Mouse (Mus musculus): Measurements from ENCODE around the gene Hoxd4.

Hoxd4 gene

DNA sequence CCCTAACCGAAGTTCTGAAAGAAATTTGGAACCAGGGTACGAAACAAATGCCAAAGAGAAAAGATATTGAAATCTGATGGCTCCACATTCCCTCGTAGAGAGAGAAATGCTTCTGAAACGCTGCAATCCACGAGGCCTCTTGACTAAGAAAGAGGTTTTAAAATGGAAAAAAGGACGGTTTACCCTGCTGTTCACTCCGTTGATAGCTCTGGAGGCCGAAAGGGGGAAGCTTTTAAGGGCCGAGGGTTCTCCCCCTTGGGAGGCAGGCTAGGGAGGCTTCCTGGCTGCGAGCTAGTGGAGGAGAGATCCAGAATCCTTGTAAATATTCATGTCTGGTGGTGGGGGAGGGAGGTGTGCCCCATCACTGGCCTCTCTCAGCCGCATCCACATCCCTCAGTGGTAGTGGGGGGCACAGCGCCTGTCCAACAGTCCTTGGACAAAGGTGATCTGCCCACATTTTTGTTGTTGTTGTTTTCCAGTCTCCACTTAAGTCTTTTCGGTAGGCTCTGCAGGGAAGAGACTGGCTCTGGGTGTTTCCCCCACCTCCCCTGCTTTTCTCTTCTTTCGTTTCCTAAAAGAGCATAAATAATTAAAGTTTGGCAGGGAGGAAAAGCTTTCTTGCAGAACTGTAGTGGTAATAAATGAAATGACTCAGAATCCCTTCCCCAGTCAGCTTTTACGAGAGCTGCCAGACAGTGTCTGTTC, 32.7 kb upstream of the Hoxd4 start, which contains the start of gene Hoxd11:
Gene Hoxd11, plus strand, starts transcription at position 667 of the 705 bp plus-strand sequence.
- peak; percentile 46 for DNase-seq (ENCODE audit: low read depth, low spot score)

DNA sequence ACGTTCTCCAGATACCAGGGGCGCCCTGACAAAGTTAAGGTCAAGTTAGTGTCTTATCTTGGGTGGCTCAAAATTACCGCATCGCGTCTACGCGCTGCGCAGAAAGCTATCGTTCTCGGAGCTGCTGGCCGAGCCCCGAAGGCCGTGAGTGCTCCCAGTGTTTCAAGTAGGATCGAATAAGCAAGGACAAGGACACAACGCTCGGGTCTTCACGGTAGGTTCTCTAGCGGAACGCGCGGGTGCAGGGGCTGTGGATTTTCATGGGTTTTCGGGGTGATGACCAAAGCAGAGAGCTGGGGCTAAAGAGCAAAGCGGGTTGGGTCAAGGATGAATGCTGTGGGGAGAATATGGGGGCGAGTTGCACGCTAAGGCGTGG, 32.1 kb upstream of the Hoxd4 start:
- DNase-seq (ENCODE audit: low read depth, low spot score) = peak; percentile 55

DNA sequence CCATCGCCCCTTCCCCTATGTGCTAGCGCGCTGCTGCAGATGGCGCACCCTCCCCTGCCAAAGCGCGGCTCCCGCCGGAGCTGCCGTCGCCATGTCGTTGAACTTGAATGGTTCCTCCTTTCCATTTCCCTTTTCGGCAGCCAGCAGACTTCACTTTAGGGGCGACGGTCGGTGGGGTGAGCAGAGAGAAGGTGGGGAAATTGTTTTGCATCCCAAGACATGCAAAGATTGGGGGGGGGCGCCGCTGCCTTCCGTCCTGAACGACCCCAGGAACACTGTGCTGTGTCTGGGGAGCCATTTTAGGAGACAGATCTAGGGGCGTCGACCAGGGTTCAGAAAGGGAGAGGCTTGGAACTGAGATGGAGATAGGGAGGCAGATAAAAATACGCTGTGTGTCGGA, 31.7 kb upstream of the Hoxd4 start:
- peak; percentile 66 for DNase-seq (ENCODE audit: low read depth, low spot score)

DNA sequence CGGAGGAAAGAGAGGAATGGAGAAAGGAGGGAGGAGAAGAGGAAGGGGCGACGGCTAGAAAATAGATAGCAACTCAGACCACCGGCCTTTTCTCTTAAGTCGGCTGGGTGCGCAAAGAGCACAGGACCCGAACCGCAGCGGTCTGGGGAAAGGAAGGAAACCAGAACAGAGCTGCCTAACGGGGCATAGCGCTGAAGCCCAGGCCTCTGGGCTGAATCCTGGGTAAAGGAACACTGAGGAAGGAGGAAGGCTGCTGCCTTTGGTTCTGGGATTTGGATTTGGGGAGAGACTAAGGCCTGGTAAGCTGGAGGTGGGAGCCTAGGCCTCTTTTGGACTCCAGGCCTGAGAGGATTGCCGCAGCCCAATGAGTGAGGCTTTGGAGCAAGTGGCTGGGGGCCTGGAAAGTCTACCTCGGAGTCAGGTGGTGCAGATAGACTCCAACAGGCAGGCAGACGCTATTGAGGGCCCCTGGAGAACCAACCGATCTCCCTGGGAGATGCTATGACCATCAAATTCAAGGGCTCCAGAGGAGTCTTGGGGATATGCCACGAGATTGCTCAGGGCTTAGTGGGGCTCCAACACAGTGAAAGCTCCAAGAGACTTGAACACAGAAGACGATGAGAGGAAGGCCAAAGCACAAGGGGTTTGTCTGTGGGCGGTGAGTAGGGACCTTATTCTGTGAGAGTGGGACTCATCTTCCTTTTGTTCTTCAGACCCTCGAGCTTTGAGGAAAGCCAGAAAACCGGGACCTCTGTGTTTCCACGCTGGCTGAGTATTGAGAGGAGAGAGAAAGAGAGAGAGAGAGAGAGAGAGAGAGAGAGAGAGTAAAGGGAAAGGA, 30.9 kb upstream of the Hoxd4 start:
- peak; percentile 56 for DNase-seq (ENCODE audit: low read depth, low spot score)

DNA sequence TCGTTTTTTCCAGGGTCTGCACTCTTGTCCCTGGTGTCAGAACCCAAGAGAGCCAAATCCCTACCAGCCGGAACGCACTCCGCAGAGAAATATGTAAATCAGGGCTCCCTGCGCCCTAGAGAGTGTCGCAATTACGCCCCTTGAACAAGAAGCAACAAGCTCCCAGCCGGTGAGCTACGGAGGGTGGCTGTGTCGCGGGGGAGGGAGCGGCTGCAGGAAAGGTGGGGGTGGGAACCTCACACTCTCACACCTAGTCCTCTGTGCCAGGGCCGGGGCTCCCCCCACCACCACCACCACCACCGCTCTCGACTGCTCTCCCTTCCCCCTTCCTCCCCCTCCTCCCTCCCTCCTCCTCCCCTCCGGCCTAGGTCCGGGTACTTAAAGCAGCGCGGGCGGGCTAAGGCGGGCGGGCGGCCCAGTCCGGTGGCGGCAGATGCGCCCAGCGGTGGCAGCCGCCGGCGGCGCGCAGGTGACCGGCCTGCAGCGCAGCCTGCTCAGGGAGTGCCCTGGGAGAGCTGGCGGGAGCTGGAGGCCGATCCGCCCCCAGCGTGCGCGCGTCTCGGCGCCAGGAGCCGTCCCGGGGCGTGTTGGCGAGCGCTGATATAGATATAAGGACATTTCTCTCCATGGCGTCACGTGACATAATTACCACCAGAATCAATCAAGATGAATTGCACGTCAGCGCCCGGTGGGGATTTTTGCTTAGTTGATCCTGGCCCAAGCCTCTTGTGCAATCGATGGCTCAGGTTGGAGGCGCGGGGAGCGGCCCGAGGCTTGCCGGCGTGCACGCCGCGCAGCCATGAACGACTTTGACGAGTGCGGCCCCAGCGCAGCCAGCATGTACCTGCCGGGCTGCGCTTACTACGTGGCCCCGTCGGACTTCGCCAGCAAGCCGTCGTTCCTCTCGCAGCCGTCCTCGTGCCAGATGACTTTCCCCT, 29.9 kb upstream of the Hoxd4 start:
- DNase-seq (ENCODE audit: low read depth, low spot score) = peak; percentile 80

DNA sequence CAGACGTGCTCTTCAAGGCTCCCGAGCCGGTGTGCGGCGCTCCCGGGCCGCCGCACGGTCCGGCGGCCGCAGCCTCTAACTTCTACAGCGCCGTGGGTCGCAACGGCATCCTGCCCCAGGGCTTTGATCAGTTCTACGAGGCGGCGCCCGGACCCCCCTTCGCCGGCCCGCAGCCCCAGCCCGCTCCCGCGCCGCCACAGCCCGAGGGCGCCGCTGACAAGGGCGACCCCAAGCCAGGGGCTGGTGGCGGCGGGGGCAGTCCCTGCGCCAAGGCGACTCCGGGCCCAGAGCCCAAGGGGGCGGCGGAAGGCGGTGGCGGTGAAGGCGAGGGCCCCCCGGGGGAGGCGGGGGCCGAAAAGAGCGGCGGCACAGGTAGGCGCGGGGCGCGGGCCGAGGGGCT, 28.9 kb upstream of the Hoxd4 start:
- peak; percentile 47 for DNase-seq (ENCODE audit: low read depth, low spot score)

DNA sequence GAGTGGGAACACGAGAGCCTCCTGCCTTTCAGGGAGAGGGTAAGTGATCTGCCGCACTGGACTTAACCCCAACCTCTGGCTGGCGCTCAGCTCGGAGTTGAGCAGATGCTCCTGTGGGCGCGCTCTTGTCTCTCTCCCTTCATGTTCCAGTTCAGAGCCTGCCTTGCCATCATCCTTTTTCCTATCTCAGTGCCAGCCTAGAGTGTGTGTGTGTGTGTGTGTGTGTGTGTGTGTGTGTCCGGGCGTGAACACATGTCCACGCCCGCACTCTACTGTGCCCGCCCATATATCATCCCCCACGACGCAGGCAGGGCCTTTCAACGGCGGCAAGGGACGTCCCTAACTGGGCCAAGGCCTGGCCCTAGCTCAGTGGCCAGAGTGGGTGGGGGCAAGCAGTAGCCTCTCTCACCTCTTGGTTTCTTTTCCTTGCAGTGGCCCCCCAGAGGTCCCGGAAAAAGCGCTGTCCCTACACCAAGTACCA, 28.2 kb upstream of the Hoxd4 start:
- peak; percentile 71 for DNase-seq (ENCODE audit: low read depth, low spot score)

DNA sequence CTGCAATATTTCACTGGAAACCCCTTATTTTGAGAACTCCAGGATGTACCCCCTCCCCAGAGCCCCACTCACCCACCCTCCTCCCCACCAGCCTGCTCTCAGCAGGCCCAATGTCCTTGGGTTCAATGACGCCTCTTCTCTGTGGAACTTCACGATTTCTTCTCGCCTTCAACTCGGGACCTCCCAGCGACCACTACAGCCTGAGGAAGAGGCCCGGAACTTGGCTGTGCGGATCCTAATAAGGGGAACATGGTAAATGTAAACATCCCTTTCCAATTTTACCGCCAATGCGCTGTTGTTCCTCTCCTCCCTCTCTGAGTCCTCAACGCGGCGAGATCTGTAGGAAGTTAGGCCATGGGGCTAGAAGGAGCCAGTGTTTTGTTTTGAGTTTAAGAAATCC, 27.6 kb upstream of the Hoxd4 start:
- DNase-seq (ENCODE audit: low read depth, low spot score) = no peak

DNA sequence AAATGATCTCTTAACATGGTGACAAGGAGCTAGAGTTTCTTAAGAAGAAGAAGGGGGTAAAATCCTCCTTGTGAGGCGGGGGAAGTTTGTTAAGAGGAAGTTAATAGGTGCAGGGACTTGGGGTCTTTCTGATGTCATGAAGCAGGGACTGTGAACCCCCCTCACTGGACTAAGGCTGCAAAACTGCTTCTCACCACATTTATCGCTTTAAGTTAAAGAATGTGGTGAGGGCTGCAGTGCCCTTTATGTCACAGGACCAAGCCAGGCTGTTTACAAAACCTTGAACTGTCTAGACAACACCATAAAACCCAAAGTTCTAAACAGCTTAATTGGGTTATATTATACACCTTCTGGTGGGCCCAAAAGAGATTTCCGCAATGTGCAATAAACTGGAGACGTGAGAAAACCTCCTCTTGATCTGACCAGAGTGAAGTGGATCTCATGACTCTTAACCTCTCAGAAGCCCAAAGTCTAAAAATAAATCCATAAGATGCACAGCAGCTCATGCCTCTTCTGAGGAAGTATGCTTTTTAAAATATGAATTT, 26.6 kb upstream of the Hoxd4 start:
- DNase-seq (ENCODE audit: low read depth, low spot score) = no peak

DNA sequence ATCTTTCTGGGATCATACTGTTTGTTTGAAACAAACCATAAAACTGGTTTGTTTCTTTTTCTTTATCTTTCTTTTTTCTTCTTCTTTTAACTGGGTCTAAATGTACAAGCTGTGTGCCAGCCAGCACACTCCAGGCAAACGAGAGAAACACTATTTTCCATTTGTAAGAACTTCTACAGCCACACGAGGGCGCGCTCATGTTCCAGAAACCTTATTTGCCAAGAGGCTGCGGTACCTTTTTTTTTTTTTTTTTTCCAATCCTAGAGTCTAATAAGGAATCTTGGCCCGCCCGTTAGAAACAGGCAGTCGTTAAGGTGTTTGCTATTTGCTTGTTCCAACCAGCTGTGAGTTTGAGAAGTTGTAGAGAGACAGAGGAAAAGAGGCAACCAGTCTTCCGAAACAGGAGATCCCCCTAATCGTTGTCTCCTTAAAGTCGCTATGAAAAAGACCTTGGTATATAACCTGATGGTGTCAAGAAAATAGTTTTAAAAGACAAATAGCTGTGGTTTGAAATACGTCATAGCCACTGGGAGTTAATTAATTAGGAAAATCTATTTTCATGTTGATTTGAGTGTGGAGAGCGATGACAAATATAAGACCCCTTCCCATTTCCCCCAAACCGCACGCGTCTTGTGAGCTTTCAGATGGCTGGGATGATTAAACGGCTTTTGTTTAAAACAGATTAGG, 25.3 kb upstream of the Hoxd4 start:
- peak; percentile 90 for DNase-seq (ENCODE audit: low read depth, low spot score)

DNA sequence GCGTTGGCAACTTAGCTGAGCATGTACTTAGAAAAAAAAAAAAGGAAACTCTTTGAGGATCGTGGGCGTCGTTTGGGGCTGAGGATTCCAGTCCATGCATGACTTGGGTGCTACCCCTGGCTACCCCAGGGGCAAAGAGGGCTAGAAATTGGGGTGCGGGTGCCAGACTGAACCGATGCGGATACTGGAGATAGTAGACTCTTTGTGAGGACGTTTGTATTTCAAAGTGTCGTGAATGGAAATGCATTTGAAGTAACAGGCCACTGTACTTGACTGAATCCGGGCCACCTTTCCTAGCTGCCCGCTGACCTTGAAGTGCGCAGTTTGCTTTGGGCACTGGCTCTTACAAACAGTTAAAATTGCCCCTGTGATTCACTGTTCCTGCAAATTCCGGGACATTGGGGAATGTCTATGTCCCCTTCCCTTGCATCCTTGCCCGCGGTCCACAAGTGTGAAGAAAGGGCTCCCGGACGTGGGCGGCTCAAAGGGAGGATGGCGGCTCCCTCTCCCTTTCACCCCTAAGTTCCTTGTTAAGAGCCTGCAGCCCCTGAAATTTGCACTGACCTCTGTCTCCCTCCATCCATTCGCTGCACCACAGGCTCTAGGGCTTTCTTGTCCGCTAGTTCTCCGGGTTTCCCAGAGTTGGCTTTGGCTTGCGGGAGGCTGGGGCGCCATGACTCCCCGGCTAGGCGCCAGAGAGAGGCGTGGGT, 24.6 kb upstream of the Hoxd4 start:
- DNase-seq (ENCODE audit: low read depth, low spot score) = peak; percentile 35

DNA sequence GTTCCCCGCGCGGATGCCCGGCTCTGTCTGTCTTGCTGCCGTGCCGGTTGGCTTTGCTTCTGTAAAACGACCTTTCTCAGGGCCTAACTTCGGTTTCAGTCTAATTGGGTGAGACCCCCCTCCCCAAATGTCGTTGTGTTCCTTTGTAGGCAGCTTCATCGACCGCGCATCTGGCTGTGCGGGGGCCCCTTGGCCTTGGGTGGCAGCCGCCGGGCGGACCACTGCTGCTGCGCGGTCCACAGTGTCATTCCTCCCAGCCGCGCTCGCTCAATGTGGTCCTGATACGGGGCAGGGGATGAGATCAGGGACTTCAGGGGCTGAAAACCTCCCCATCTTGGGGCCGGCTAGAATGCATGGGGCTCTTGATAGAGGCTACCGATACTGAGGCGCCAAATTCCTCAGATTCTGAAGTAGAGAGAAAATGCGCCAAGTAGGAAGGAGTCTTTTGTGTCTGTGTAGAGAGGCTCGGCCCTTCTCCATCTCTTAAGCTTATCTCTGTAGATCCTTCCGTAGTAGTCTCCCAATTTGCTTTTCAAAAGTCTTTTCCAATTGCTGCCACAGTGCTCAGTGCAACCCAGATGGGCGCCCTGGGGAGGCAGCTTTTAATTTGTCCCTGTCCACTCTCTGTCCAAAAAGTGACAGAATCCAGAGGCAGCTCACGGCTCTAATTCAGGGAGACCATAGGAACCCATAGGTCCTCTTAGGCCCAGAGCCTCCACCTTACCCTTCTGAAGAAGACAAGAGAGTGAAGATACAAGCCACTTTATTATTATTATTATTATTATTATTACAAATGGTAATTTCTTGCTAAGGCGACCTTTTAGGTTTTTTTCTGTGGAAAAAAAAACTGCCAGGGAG, 23.8 kb upstream of the Hoxd4 start:
- peak; percentile 51 for DNase-seq (ENCODE audit: low read depth, low spot score)

DNA sequence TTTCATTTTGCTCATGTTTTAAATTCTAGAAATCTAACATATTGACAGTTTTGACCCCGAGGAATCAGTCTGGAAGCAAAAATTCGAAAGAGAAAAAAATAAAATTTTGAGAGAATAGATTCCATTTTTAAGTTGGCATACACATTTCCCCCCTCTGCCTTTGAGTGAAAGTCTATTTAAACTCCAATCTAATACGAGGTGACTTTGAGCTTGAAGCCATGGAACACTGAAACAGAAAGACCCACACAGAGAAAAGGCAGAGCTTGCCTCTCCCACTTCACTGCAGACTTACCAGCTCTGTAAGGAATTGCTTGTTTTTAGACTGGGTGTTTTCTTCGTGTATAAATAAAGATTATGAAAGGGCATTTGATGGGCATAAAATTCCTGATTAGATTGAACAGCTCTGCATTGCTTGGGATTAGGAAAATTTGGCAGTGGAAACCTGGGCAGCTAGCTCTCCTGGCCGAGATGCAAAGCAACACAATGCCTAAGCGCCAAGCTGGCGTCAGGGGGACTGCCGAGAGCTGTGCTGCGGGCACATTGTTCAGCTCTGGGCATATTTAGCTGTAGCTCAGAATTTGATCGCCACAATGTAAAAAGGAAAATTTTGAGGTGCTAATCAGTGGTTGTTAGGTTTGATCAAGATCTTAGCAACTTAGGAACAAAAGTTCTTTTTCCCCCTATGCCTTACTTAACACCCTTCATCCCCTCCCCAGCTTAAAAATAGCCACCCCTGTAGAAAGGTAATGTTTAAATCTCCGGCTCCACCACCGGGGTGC, 22.7 kb upstream of the Hoxd4 start:
- DNase-seq (ENCODE audit: low read depth, low spot score) = no peak

DNA sequence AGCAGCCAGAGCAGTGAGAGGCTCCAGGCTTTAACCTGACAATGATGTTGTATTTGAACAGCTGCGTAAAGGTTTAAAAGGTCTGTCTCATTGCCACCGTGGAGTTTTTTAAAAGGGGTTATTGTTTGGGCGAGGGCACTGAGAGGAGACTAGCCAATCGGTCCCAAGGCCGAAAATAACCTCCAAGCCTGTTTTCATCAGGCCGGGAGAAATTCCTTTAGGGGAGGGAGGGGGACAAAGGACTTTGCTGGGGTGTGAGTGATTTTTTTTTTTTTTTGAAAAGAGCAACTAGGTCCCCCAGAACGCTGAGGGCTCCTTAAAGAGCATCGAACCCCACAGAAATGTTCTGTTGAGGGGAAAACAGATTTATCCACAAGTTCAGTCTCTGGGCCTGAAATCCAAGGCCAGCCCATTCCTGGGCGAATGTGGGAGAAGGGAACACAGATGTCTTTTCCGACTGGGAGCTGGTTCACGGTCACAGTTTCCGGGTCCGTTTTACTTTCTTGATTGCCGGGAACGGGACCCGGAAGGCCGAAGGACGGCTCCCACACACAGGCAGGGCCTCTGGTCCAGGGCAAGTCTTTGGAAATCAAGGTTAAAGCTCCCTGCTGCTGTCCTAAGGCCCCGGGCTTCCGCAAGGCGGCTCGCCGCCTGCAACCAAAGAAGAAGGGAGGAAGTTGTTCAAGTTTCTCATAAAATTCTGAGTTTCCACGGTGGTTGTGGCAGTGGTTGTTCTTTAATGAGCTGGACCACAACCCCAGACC, 22.0 kb upstream of the Hoxd4 start:
- DNase-seq (ENCODE audit: low read depth, low spot score) = peak; percentile 41

DNA sequence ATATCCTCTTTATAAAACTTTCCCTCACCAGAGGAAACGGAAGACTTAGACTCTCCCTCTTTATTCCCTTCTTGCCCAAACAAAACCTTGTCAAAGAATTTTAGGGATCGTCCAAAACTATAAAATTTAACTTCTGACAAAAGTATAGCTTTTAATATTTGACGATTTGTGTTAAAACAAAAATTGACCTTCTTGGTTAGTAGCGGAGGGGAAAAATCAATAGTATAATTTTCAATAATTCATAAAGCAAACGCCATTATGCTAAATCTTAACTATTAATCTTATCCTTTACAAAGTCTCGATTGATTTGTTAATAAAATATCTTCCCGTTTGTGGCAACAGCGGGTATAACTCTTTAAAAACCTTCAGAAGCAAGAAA, 21.4 kb upstream of the Hoxd4 start:
- no peak for DNase-seq (ENCODE audit: low read depth, low spot score)

DNA sequence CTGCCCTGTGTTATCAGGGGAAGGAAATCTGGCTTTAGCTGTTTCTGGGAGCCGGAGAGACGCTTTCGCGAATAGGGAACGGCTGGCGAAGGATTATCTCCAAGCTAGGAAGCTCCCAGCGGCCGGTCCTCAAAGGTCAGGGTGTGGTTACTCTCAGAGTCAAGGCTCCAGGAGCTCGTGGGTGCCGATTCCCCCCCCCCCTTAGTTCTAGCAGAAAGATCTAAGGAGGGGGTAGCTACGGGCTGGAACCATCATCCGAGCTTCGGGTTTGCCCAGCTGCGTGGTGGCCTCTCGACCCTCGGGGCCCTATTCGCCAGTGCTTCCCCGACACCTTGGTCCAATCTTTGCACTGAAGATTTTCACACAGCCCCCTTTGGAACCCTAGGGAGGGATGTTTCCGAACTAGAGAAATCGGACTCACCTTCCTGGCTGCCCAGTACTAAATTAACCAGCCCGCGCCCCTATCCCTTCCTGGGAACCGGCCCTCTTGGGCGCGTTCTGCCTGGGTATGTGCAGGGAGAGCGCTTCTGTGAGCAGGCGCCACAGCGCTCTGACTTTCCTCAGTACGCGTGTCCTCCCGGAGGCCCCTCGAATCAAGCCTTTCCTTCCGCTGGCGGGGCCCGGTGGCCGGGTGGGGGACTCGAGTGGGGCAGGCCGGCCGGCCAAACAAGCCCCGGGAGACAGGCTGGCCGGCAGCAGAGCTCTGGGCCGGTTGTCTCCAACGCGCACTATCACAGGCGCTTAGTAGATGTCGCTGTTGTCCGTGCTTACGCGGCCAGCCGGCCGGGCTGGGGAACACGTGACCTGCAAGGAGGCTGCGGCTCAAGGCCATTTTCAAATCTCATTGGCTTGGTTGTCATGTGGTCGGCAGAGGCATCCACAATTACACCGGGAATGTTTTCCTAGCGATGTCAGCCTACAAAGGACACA, 20.4 kb upstream of the Hoxd4 start, which contains the start of gene Hoxd10:
Gene Hoxd10, plus strand, starts transcription at position 903 of the 930 bp plus-strand sequence.
- DNase-seq (ENCODE audit: low read depth, low spot score) = peak; percentile 94
